Mouse (Mus musculus) left cerebral cortex, postnatal 36 days (tissue): ENCODE results near the gene Smc5. TPM values are rescaled to one million over a fixed set of nuclear protein-coding genes. Genes with fewer than 3 reads are reported as not detected.

Experiments used
- DNase-seq, 2 experiments: peaks; one replicate each; pipeline ENCODE4 v3.0.0; 2021 to 2022; ENCODE audit warnings: low spot score in 2 of 2, mixed read lengths in 1 of 2
- intact Hi-C: fragments of 180-260 bp; cut with DNase I; formaldehyde crosslinking; loops from one replicate; pipeline ENCODE4 v1.15.1; 2025
- total RNA-seq, 2 experiments: library from RNA; stranded (reverse); gene quantifications; 2 replicates each; pipeline ENCODE4 v1.2.3; 2021

Gene Smc5
- 10 to 100 TPM; 23.0 to 45.1 TPM for total RNA-seq

DNA sequence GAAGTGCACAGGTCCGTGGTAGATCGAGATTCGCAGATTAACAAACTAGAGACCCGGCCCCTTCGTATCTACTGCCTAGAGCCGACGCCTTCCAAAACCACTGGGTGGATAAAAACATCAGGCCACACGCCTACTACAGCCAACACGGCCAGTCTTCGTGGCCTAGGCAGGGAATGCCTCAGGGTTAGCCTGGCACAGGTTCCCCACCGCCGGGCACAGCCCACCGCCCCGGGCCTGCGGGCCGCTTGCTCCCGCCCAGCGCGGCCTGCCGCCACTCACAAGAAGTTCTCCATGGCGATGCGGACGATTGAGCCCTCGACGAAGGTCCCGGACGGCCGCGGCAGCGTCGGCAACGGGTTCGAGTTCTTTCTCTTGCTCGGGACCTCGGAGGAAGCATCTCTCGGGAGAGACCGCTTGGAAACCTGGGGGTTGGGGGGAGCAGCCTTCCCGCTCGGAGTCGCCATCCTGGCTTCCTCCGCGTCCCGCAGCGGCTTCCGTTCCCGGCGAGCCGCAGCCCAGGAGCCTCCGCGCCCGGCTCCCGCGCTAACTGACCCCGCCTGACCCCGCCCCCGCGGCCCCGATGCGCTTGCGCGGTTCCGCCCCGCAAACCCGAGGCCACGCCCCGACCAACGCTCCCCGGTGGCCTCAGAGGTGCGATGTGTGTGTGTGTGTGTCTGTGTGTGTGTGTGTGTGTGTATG is at the start of gene Smc5:
Gene Smc5, minus strand, starts transcription at position 543 of the 699 bp plus-strand sequence.
- intact Hi-C loops: no loop called here
- peak; percentile 87 to 90 for DNase-seq

DNA sequence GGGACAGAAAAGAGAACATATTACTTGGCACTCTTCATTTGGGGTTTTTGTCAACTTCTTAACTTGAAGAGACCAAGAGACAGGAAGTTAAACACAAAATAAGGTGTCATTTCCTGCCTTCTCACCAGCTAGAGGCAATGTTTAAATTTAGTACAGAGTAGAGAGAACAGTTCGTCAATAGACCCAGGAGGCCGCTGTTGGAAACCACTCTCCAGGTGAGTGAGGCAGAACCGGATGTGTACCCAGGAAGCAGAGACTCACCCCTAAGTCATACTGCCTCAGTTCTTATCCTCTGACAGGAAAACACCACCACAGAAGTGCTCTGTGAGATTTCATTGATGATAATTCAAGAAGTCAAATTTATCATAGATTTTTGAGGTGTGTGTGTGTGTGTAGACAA is 49.4 kb upstream of the Smc5 start:
- DNase-seq: no peak
- intact Hi-C loops: no loop called here

DNA sequence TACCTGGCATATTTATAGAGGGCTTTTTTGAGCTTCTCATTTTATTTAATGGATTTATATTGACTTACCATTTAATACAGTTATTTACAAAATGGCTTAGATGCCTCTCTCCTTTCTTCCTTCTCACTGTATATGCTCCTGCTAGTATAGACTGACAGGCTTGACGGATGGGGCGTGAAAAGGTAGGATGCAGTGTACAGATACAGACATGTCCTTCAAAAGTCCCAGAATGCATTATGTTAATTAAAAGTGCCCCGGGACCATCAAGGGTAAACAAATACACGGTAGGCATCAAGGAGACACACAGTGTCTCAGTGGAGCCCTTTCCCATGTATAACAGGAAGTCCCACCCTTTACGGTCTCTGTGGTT is 44.3 kb upstream of the Smc5 start:
- DNase-seq: no peak
- intact Hi-C loops: no loop called here

DNA sequence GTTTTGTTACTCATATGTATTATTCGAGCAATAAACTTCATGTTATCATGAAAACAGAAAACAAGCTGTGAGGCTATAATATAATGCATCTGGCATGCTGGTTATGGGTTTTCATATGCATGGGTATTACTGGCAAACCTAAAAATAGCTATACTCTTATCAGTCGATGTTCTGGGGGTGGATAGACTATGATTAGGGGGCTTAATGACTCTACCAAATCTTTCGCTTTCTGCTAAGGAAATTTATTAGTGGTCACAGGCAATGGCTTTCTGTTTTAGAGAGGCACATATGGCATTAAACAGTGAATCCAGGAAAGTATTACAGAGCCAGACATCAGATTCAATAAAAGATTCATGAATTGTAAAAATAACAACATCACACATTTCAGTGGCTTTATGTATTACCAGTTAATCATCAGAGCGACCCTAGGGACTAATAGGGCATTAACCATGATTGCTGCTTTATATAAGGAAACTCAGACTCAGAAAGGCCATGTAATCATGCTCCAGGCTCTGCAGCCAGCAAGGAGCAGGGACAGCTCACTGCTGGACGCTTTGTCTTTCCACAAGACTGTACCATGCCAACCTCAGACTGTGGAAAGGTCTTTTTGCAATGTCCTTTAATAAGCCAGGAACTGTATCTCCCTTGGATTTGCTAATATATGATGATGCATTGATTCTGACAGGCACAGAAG is 43.7 kb upstream of the Smc5 start:
- no peak for DNase-seq
- intact Hi-C loops: no loop called here

DNA sequence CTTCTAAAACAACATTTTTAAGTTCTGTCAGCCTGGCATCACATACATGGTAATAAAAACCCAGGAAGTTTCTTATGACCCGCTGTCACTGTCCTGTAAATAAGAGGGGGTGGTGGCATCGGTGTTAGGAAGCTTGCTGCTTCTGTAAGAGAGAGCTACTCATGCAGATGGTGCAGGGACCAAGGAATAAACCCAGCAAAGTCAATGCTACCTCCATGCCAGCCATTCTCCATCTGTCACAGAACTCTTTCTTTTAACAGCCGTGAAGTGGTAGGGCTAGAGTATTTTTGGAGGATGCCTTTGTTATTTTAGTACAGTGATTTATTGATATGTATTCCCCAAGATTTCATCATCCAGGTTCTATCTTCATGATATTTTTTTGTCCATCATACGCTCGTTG is 43.2 kb upstream of the Smc5 start:
- no peak for DNase-seq

DNA sequence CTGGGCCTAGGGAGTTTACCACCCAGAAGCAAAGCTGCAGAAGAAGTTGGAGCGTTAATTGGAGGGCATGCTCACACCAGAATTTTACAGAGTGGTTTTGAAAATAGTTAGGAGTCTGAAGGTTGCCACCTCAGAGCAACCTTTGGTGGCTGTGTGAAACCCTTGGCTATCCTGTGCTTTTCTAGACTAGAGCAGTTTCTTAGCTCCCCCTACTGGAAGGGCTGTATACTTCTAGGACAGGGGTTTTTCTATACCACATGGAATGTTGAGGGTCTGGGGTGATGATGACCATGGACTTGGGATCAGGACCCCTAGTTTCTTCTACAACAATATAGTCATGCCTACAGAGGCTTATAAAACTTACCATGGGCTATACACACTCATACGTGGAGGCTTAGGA is 36.3 kb upstream of the Smc5 start:
- intact Hi-C loops: no loop called here
- DNase-seq: no peak

More for the DNA sequence above, 43.2 kb upstream of the Smc5 start:
- intact Hi-C loops: no loop called here

DNA sequence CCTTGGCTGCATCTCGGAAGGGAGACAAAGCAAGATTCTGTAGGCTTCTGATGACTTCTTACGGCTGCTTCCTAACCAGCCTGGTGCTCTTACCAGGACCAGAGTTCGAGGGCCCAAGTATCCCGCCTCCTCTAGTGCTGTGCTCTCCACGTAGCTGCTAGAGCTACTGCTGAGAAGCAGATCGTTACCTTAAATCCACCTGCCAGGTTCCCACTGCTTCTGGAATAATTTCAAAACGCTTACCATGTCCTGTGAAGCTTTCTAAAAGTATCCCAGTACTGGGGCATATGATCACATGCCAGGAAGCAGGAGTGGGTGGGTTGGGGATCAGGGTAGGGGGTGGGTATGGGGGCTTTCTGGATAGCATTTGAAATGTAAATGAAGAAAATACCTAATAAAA is 33.0 kb upstream of the Smc5 start:
- intact Hi-C loops: no loop called here
- DNase-seq: no peak

DNA sequence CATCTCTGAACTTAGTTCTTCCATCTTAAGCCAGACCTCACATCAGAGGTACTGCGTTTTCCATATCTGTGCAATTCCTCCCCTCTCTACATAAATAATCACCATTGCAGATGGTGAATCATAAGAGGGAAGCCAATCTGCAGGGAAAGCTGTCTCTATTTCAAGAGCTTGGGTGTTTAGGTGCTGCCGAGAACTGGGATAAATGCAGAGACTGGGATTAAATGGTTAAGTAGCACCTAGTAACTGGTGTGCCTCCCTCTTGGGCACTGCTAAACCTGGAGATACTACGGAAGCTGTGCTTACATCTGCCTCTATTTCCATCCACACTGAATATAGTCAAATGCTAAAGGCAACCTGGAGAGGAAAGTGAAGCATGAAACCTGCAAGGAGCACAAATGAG is 26.3 kb upstream of the Smc5 start:
- intact Hi-C loops: loop anchor here (5.0 kb wide), 2 partner anchors 222 to 662 kb away; no protein-coding TSS in a partner anchor
- peak; percentile 41 to 42 for DNase-seq

DNA sequence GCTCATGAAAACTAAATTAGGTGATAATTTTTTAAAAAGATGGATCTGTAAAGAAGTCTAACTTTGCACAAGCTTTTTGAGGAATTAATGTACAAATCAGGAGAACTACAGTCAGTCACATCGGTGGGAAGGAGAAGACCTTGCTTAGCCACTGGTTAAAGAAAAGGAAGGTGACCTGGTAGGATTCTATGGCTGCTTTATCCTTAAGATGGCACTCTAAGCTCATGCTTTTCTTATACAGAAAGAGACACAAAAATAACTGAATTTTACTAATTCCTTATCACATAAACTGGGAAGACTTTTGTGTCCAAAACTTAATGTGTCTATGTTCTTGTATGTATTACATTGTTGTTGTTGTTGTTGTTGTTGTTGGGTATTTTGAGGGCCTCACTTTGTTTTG is 25.2 kb upstream of the Smc5 start:
- DNase-seq: no peak
- intact Hi-C loops: loop anchor here (5.0 kb wide), 2 partner anchors 223 to 663 kb away; no protein-coding TSS in a partner anchor

DNA sequence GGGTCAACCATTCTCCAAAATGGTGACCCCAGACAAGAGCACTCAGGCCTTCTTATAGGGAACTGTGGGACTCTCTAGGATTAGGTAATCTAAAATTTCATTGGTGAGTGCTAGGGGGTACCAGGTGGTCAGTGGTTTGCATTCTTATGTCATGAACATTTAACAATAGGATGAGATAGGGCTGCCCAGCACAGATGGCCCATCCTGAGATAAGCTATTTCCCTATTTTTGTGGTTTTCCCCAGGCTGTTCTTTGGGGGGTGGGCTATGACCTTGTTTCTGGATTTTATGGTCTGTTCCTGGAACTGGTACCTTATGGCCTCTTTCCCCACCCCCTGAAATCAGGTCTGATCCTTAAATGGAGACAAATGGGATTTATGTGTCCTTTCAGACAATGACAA is 23.5 kb upstream of the Smc5 start:
- DNase-seq: no peak
- intact Hi-C loops: loop anchor here (5.0 kb wide), 2 partner anchors 225 to 665 kb away; no protein-coding TSS in a partner anchor

DNA sequence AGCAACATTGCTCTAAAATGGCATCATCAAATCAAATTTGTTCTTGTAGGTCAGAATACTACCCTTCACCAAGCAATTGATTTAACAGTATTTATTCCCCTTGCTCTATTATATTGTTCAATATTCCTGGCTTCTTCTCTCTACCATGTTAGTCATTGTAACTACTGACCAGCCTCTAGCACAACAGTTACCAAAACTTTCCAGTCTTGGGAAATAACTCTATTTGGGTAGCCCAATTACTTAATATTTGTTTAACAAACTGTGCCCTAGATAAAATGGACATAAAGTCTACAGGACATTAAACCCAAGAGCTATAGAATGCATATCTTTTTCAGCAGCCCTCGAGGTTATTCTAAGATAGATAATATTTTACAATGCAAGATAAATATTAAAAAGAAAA is 15.6 kb upstream of the Smc5 start:
- no peak for DNase-seq
- intact Hi-C loops: no loop called here

DNA sequence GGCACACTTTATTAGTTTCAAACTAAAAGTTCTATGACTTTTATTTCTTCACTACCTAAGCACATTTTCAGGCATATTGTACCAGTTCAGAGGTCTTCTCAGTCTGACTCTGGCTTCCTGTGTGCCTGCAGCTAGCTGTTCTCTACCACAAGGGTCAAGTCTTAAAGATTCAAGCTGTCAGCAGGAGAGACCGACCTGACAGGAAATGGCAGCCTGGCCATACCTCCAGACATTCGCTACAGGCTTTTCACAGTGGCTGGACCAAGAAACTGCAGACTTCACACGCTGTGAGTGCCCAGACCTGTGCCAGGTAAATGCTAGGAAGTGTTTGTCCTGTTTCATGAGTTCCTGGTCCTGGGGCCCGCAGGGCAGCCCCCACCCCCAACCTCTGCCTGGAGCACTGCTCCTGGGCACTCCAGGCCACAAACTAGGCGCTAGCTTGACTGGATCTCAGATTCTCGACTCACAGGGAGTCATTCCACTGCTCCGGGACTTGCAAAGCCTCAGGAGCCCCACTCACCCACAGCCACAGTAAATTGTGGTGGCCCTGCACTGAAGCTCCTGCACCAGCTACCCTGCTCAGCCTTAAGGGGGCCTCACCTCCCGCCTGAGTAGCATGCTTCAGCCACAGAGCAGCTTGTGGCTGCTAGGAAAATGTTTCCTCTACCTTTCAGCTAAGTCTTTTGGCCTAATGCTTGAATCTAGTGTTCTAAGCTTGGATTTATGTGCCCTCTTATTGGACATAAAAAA is 8.4 kb upstream of the Smc5 start:
- intact Hi-C loops: no loop called here

DNA sequence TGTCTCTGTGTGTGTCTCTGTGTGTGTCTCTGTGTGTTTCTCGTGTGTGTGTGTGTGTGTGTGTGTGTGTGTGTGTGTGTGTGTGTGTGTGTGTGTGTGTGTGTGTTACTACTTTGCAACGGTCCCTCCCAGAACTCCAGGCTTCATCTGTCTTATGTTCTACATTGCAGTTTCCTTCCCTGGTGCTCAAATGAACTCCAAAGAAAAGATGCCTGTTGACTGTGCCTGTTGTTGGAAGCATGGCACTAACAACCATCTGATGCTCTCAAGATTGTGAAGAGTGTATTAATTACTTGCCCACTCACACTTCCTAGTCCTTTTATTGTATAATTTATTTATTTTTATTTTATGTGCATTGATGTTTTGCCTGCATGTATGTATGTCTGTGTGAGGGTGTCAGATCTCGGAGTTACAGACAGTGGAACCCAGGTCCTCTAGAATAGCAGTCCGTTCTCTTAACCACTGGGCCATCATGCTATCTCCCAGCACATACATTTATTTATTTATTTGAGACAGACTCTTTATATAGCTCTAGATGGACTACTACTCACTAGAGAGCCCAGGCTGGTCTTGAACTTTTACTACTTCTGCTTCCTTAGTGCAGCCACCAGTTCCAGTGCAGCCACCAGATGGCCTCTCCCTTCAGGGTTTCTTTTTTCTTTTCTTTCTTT is 492 bp upstream of the Smc5 start:
- intact Hi-C loops: no loop called here
- no peak for DNase-seq

More for the DNA sequence above, 8.4 kb upstream of the Smc5 start:
- DNase-seq: no peak

DNA sequence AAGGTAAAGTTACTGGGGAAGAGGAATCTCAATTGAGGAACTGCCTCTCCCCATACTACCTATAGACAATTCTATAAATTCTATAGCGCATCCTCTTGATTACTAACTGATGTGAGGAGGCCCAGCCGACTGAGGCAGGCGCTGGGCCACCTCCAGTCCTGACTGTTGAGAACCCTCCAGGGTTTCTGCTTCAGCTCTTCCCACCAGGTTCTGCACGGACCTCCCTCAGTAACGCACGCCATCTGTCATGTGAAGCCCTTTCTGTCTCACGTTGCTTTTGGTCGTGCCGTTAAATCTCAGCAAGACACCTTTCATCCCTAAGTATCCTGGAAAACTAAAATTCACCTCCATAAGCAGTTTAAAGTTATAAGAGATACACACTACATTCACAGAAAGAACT is 16.9 kb downstream of the Smc5 start:
- DNase-seq: no peak
- intact Hi-C loops: no loop called here

DNA sequence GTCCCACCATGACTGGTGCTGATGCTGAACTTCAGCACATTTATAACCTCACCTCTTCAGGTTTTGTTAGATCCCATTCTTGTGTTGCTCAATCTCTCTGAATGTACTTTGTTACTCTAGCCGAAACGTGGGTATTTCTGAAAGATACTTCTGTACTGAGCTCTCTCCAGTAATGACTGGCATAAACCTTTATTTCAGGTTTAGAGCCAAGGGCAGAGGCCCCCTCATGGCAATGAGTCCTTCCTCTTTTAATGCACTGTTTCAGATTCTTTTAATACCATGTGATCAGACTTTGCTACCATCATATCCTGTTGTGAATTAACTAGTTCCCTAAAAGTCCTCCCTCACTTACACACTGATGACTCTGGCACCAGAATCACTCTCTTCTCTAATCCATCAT is 27.2 kb downstream of the Smc5 start:
- DNase-seq: no peak
- intact Hi-C loops: no loop called here

DNA sequence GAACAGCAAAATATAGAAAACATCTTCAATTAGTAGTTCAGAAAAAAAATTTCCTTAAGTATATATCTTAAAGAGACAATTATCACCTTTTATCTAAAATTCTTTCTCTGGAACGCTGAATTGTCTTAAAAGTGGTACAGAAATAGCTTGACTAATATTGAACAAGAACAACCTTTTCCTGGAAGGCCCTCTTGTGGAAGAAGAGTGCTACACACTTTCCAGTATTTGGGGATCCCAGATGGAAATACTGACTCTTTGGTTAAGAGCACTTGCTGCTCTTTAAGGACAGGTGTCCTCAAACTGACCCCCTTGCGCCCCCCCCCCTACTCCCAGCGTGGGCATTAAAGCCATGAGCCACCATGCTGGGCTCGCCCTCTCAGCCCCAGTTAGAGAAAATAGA is 48.6 kb downstream of the Smc5 start:
- intact Hi-C loops: no loop called here
- no peak for DNase-seq

DNA sequence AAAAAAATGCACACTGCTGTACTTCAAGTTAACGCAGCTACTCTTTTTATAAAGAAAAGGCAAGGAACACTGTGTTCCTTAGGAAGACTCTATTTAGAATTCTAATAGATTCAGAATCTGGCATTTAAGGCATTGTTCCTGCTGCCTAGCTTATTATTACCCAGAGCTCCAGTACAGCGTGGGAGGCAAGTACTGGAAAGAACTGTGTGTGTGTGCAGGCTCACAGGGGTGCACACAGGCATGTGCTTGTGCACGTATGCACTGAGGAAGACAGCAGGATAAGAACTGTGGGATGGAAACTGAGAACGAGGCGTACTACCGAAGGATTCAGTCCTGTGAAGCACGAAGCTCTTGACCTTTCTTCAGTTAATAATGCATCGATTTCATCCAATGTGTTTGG is 59.4 kb downstream of the Smc5 start:
- peak; percentile 62 to 70 for DNase-seq
- intact Hi-C loops: loop anchor here (2.0 to 5.0 kb wide), 3 partner anchors 72 to 300 kb away; no protein-coding TSS in a partner anchor

DNA sequence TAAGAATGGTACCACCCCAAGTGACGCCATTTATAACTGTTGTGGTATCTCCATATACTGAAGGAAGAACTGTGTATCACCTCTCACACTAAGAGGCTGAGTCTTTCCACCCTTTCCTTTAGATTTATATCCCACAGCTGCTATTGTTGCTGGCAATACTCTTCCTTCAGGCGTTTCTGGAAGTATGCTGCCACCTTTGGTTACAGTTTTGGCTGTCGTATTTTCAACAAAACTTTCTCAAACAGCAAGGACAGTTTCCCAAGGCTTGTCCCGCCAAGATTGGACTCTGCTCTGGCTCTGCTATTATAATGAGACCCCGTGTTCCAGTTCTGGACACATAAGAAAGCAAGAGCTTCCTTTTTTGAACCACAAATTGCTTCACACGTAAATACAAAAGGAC is 62.4 kb downstream of the Smc5 start:
- intact Hi-C loops: loop anchor here (5.0 kb wide), 1 partner anchor 279 kb away; no protein-coding TSS in a partner anchor
- no peak for DNase-seq

DNA sequence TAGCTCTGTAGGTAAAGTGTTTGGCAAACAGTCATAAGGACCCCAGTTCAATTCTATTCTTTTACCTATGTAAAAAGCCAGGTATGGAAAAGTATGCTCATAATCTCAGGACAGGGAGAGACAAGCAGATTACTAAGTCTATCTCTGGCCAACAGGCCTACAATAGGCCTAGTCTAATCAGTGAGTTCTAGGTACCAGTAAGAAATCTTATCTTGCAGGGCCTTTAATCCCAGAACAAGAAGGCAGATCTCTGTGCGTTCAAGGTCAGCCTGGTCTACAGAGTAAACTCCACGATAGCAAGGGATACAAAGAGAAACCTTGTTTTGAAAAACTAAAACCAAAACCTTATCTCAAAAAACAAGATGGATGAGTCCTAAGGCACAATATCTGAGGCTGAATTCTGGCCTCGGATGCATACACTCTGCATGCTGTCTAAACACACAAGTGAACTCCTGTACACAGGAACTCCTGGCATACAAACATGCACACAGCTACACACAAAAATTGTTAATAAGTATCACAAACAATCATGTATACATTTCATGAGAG is 70.1 kb downstream of the Smc5 start:
- intact Hi-C loops: no loop called here
- no peak for DNase-seq

DNA sequence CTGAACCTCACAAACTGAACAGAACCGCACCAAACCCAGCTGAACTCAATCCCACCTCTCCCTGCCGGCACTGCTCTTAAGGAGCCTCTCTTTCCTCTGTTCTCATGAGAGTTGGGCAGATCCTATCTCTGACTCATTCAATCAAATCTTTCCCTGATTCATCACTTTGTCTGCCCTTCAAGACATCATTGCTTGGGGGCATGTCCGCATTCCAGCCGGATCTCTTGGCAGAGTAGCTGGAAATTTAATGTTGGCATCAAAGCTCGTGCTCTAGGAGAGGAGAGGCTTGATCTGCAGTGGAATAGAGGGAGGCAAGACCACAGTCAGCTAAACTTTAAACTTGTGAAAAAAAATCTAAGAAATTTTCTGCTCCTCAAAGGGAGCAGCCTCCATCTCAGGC is 71.6 kb downstream of the Smc5 start:
- no peak for DNase-seq
- intact Hi-C loops: no loop called here
